Mouse (Mus musculus) small intestine, adult 2 months (tissue): ENCODE results near the gene Dido1.
"Not testable (repeated sequence)": the region's sequence is repeated elsewhere in the genome, so short reads cannot be mapped to it uniquely, and the experiment has no call there.

Source experiments
- CTCF ChIP-seq: fragments of 200-500 bp; IDR thresholded peaks from 2 replicates; pipeline ENCODE4 v1.5.1; 2012; ENCODE audit warnings: low read depth, mild to moderate bottlenecking, control low read depth, inconsistent platforms, low read length, moderate library complexity, mixed read lengths; ENCODE audit not compliant: insufficient replicate concordance, insufficient read length; ENCODE audit errors: extremely low read depth
- POLR2A ChIP-seq: fragments of 200-500 bp; IDR thresholded peaks from 2 replicates; pipeline ENCODE4 v1.6.1; 2012; ENCODE audit warnings: low read depth, mild to moderate bottlenecking, control low read depth, inconsistent platforms, low read length, moderate library complexity

- TF ChIP-seq POLR2A, CTCF: not testable (repeated sequence)
Observed at GRCm38 (mm10) chr2:180722748-180723147, 12.9 kb upstream of the Dido1 start.
